ENCODE assay signal across 20 mouse cellular contexts in genomic region chr10:21441690-21442089, GRCm38 (mm10).
"Had no signal": no experiment of that assay in that cellular context is flagged by ENCODE, and none has a peak within 500 bp of the region (broad histone marks: within the 10 kb centered on the region; RNA-seq: fewer than 3 reads in every experiment).

No protein-coding gene starts in this region.

- H3K27me3 ChIP-seq: liver, embryonic 13.5 days; midbrain, embryonic 12.5 days; neural tube, embryonic 13.5 days; neural tube, embryonic 15.5 days had no signal

- H3K4me3 ChIP-seq: liver, embryonic 13.5 days; midbrain, embryonic 10.5 days; midbrain, embryonic 12.5 days; myocyte; neural tube, embryonic 13.5 days; neural tube, embryonic 15.5 days had no signal

- H3K27ac ChIP-seq: liver, embryonic 13.5 days; midbrain, embryonic 10.5 days; midbrain, embryonic 12.5 days; neural tube, embryonic 13.5 days; neural tube, embryonic 15.5 days had no signal

- H3K36me3 ChIP-seq: liver, embryonic 13.5 days; midbrain, embryonic 10.5 days; midbrain, embryonic 12.5 days; neural tube, embryonic 13.5 days; neural tube, embryonic 15.5 days had no signal

- H3K9ac ChIP-seq: liver, embryonic 13.5 days; lung, embryonic 14.5 days; midbrain, embryonic 12.5 days; neural tube, embryonic 13.5 days; neural tube, embryonic 15.5 days had no signal

- DNase-seq: liver, embryonic 13.5 days; lung, adult 18-20 months; lung, embryonic 14.5 days; lung, postnatal 14 days; lung, postnatal 36 days; midbrain, embryonic 14.5 days; retina, postnatal 1 day; right cerebral cortex, adult 18-20 months; right cerebral cortex, postnatal 25 days; right cerebral cortex, postnatal 4 days; spleen, adult 18-20 months; thymus, adult 2 months; thymus, postnatal 25 days; thymus, postnatal 4 days had no signal

- H3K4me2 ChIP-seq: liver, embryonic 13.5 days; lung, embryonic 14.5 days; midbrain, embryonic 12.5 days; neural tube, embryonic 13.5 days; neural tube, embryonic 15.5 days had no signal

- H3K9me3 ChIP-seq: liver, embryonic 13.5 days; midbrain, embryonic 10.5 days; midbrain, embryonic 12.5 days; neural tube, embryonic 13.5 days; neural tube, embryonic 15.5 days had no signal

- ATAC-seq: midbrain, embryonic 16.5 days had no signal
